Mouse (Mus musculus) frontal cortex, adult (tissue): ENCODE results near the gene Lamb3.

Source experiments
- ATAC-seq: cut with Nextera tagmentation; 2 replicates; pipeline ENCODE4 v1.9.2; 2017; ENCODE audit warnings: mild to moderate bottlenecking, moderate library complexity, mixed read lengths; ENCODE audit not compliant: low TSS enrichment

The Lamb3 gene

DNA sequence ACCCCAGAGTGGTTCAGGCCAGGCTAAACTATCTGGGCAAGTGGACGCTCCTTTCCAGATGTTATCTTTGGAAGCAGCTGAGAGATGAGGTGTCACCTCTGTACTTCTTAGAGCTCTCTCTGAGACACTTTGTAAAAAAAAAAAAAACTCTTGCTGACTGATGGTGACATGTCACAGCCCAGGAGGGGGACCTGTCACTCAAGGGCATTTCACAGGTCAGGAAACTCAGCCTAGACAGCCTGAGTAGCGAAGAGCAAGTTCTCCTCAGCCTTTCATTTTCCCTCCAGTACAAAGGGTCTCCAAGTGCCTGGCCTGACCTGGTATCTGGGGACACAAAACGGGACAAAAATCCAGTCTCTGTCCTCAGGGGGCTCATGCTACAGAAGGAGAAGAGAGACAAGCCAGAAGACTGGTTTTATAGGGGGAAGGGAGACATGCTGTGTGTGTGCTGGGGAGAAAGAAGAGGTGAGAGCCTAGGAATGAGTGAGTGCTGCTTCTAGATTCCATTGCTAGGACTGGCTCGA is 130.3 kb downstream of the Lamb3 start:
- peak; percentile 57 for ATAC-seq

DNA sequence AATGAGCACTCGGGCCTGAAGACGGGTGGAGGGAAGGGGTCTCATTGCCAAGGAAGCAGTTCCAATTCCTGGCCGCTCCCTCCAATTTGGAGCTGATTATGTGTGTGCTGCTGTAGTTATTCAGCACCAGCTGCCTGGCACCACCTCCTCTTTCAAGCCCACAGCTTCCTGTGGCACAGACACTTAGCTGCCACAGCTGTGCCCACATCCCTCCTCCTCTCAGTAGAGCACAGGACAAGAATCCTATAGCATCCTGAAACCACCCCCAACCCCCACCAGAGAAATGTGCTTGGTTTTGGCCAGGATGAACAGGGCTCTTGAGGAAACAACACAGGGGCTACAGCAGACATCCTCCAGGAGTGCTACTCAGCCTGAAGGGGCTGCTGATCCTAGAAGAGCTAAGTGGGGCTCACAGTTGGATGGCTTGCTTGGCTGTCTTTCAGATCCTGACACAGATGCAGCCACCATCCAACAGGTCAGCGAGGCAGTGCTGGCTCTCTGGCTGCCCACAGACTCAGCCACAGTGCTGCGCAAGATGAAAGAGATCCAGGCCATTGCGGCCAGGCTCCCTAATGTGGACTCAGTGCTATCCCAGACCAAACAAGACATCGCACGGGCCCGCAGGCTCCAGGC is 131.0 kb downstream of the Lamb3 start:
- peak; percentile 87 for ATAC-seq

DNA sequence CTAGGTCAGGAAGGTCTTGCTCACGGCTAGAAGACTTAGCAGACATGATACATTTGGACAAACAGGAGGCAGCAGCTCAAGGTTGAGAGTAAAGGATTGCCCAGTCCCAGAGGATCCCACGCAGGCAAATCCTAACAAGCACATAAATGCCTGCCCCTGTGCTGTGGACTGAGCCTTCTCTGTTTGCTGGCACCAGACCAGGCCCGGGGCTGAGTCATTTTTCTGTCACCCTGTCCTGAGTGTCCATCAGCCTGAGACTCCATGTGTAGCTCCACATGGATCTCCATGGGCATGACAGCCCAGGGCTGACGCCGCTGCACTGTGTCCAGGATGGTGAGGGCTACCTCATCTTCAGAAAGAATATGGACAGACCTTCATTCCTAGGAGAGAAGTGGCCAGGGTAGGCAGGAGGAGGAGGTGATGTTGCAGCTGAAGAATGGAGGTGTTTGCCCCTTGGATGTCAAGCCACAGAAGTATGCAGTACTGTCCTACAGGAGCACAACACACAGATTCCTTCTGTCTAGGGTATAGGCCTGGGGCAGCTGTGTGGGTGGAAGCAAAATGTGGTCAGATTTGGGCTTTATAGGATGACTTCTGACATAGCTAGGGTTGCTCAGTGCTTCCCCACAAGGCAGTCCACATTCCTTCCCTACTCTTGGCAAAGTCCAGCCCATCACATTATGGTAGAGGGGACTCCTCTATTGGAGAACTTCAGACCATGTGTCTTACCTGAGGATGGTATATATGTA is 134.9 kb downstream of the Lamb3 start:
- no peak for ATAC-seq

DNA sequence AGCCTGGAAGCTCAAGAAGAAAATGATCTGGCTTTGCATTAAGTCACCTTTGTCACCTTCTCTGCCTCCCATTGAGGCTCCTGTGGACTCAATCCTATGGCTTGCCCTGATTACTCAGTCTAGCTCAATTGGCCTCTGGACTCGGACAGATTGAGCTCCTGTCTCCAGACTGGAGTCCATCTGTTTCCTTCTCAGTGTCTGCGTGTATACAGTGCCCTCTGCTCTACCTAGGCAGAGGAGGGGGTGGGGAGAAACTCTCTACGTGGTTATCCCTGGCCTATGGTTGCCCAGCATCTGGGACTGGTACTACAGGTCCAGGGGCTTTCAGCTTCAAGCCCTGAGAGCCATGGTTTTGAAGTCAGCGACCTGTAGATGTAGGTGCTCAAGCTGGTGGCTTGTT is 136.4 kb downstream of the Lamb3 start:
- ATAC-seq, result no peak

DNA sequence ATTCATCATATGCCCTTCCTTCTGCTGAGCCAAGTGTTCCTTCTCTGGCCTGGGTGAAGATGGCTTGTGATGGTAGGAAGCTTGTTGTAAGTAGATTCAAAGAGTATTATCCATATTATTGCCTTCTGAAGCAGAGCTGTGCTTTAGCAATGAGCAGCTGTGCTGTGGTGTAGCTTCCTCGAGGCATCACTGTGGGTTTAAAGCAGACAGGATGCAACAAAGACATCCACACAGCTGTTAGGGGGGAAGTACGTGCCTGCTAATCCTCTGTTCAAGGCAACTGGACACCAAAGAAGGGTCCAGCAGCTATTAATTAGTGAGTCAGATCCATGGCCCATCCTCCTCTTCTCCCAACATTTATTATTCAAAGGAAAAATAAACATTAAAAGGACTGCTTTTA is 137.5 kb downstream of the Lamb3 start:
- ATAC-seq, result no peak

DNA sequence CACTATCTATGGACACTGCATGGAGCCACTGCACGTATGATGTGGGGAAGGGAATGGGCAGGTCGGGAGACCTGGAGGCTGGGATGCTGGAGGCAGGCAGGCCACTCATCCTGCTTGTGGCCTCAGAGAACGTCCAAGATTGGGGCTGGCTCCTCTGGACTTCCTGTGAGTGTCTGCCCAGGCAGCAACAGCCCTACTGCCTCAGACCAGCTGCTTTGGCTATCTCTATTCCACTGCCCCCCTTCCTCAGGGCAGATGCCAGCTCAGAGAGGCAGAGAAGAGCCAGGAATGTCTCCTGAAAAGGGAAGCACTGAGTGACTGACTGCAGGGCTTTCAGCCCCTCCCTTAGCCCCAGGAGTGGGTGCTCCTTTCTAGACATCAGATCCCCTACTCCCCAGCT is 139.4 kb downstream of the Lamb3 start:
- no peak for ATAC-seq

DNA sequence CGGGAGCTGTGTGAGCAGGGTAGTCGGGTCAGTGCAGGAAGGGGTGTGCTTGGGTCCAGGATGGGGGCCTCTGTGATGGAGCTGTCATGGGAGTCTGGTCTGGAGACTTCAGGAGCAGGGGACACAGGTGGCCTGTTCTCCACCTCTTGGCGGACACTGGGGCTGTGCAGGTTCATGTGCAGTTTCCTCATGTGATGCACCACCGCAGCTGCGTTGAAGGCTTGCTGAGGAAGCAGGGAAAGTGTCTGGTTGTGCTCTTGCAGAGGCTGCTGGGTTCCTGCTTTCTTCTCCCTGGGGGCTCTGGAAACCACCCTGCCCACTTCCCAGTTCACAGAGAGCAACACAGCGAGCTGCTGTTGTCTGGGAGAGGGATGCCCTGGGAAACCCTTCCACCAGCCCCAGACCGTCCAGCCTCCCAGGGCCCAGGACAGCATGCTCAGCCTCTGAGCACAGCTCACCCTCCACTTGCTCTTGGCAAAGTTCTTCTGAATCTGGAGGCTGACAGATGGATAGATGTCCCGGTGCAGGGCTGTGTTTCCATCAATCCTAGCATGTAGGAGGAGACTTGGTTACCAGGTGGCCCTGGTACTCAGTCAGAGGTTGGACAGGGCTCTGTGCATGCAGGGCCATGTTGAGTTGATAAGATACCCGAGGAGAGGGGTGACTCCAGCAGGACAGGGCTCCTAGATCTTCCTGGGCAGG is 140.9 kb downstream of the Lamb3 start:
- no peak for ATAC-seq

DNA sequence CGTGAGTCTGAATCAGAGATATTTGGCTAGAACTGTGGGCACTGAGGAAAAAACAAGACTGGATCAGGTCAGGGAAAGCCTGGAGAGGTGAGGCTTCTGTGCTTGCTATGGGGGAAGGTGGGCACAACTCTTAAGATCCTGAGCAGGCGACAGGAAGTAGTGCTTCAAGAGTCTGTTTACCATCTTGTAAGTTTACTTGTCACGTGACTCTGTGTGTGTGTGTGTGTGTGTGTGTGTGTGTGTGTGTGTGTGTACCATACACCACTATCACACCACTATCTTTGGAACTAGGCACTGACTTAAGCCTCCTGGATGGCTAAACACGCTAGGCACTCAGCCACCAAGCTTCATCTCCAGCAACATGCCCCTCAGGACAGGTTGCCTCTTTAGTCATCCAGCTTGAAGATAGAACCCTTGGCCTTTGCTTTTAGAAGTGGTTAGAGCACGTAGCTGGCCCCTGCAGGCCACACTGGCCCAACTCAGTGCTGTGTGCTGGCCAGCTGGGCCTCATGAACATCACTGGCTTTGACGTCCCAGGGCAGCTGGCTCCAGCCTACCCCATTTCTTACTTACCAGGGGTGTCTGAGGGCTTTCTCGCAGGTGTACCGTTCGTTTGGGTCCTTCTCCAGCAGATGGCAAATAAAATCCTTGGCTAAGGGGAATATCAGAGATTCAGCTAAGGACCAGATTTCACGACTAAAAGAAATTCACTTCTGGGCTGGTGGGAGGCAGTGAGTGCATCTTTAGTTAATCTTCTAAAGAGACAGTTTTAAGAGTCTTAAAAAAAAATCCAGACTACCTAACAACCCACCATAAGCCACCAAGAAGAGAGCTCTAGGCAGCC is 142.4 kb downstream of the Lamb3 start:
- ATAC-seq, result no peak; the same call in 1 of the 2 replicates

DNA sequence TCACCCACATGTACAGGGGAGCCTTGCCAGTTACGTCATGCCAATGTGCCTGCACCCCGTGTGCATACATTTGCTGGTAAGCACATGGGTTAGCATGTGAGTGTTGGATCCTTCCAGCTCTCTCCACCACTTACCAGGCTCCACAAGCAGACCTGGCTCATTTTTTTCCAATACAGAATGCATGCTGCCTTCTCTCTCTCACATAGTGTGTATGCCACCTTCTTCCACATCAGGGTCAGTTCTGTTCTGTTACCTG is 143.0 kb downstream of the Lamb3 start:
- ATAC-seq, result peak; percentile 88

DNA sequence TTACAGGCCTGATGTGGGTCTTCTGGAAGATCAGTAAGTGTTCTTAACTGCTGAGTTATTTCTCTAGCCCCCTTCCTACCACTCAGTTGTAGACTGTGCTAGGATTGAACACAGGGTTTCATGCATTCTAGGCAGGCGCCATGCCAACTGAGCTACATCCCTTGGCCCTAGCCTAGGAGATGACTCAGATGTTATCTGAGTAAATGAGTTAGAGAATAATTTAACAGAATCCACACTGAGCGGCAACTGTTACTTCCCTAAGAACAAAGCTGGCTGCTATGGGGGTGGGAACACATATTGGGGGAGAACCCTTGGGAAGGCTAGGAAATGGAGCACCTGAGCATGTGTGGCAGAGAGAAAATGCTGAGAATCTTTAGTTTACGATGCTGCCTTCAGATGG is 144.1 kb downstream of the Lamb3 start:
- peak; percentile 78 for ATAC-seq

DNA sequence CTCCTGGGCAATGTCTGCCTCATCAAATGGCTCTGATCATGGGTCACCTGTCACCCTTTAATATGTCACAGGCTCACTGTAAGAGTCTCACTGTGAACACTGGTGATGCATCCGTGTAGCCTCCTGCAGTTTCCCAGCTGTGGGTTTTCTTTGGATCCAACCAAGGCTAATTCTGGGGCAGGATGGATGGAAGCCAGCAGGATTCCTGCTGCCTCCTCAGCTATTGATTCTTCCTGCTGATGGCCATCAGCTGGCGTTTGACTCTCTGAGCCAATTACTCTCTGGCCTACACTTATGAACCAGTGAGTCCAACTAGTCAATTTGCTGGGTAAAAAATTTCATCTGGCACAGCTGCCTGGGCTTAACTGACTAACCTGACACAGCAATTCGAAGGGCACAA is 151.7 kb downstream of the Lamb3 start:
- no peak for ATAC-seq

DNA sequence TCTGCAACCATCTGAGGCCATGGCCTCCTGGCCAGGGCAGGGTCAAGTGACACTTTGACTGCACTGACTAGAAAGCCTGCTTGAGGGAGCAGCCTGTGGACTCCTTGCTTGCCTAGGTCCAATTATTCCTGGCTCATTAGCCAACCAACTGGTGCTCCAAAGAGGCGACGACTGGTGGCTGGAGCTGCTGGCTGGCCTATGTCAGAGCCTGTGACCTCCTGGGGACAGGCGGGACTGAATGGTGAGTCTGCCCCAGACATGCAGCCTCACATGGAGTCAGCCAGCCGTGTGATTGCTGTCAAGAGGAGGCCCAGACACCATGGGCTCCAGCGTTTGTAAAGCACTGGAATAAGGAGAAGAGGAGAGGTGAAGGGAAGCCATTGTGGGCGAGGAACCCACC is 153.7 kb downstream of the Lamb3 start:
- ATAC-seq, result no peak

DNA sequence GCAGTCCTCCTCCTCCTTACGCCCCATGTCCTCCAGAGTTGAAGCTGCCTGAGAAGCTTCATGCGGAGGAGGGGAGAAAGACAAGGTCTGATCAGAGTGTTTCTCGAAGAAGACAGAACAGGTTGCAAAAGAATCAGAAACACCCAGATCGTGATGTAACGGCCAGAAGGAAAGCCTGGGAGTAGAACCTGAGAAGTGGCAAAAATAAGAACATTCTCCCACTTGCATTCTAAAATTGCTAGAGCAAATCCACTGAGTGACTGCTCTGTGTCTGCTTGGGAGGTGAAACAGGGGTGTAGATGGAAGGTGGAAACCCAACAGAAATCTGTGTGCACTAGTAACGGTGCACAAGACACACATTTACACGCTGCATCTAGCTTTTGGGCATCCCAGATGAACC is 154.6 kb downstream of the Lamb3 start:
- ATAC-seq, result peak; percentile 42

DNA sequence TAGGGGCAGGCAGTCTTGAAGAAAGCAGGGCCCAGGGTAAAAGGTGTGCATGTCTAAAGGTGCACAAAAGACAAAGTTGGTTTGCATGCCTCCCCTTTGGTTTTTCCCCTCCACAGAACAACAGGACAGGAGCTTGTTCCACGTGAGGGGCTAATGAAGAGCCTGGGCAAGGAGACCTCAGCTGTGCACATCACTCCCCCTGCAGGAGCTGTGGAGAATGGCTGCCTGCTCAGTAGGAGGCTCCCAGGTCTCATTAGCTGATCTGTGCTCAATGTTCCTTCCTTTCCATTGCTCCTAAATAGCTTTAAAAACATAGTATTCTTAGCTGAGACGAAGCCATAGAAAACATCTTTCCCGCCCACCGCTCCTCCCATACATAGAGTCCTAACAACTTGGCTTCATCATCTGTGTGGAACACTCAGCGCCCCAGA is 156.3 kb downstream of the Lamb3 start:
- peak; percentile 51 for ATAC-seq

DNA sequence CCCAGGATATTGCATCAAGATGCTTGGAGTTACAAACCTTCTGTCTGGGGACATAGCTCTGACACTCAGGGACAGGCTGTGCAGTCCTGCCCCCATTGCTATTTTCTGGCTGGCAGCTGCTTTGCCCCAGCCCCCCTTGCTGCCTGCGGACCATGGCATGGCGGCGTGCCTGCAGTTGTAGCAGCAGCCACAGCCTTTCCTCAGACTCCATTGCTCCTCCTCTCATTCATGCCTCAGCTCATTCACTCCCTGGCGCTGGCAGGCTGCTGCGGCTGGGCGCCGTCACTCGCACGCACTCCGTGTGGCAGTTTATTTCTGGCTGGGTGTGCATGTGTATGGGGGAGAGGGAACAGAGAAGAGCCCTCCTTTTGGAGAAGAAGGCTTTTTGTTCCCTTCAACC is 160.6 kb downstream of the Lamb3 start:
- ATAC-seq, result peak; percentile 74

DNA sequence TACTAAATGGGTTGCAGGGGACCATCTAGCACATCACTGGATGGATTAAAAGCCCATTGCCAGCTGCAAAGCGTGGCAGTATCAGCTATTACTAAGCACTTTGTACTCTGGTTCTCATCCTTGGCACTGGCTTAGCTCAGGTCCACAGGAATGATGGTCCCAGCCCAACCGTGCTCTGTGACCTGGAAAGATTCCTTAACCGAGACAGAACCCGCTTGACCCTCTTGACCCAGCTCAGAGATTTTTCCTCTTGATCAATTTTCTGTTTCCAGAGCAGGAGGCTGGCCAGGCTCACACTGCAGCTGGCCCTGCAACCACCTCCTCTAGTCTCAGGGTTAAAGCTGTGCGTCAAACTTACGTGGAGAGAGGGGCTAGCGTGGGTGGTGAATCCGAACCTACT is 161.6 kb downstream of the Lamb3 start:
- no peak for ATAC-seq

DNA sequence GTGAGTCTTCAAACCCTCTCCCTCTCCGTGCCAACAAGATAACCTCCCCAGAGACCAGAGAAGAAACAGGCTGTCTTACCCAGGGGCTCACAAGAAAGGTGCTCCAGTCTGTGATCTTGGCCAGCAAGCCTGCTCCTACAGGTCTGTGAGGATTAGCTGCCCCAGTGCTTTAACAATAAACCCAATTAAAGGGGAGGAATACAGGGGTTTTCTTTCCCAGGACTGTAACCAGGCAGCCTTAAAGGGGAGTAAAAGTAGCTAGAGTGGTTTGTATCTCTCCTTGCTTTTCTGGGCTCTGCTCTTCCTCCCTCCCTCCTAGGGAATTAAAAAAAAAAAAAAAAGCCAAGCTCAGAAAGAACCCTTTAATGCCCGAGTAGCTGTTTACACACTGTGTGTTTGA is 162.6 kb downstream of the Lamb3 start, which contains the start of gene Camk1g:
Gene Camk1g, minus strand, starts transcription at position 203 of the 400 bp plus-strand sequence.
- ATAC-seq, result peak; percentile 86

DNA sequence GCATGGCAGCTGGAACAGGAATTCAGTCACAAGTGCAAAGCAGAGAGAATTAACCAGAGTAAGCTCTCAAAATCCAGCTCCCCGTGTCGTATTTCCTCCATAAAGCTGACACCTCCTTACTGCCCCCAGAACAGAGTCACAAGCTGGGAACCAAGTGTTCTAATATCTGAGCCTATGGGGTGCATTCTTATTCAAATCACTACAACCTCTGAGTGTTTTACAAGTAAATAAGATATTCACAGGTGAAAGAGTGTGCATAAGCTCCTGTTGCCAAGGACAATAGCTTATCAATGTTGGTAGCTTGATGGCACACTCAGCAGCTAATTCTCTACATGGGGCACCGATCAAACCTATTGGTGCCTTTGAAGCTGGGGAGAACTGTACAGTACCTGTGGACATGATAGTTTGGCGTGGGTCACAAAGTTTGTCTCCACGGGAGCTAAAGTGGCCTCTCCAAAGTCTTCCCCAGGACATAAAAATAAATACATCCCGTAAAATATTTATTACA is 166.5 kb downstream of the Lamb3 start:
- no peak for ATAC-seq

DNA sequence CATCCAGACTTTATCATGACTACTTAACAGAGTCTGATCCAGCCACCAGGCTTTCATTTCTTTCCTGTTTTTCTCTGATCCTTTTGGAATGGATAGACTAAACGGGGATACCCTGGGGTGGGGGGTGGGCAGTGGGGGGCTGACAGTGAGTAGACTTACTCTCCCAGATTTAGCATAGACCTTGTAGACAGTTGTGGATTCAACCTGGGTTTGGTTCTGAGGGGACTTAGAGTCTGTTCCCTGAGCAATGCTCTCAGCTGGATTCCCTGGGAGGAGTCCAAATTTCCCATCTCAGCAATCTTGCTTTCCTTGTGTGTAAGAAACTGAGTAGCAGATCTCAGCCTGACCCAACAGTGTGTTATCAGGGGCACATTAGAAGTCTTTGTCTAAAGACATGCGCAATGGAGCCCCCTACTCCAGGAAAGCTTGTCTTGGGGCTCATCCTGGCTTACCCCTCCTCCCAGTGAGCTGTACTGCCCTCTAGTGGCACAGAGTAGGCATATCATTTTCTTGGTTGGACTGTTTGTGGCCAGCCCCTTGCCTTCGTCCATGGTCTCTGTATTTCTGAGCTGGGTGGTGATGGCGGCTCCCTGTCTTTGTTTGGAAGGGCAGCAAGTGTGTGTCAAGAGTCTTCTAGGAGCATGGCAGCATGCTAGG is 169.1 kb downstream of the Lamb3 start:
- peak; percentile 55 for ATAC-seq

DNA sequence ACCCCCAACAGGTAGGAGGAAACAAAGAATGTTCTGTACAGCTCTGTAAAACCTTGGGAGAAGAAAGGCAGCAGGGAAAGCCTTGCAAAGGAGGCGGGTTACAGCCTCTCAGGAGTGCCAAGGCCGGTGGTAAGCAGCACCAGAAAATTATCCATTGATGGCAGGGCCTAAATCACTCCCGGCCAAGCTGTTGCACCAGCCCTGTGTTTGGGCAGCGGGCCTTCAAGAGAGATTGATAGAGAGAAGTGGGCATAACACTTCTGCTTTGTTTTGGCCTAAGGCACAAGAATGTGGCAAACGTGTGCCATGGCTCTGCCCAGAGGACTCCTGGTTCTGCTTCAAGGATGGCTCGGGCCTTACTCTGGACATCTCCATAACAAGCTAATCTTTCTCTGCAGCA is 172.1 kb downstream of the Lamb3 start:
- no peak for ATAC-seq

DNA sequence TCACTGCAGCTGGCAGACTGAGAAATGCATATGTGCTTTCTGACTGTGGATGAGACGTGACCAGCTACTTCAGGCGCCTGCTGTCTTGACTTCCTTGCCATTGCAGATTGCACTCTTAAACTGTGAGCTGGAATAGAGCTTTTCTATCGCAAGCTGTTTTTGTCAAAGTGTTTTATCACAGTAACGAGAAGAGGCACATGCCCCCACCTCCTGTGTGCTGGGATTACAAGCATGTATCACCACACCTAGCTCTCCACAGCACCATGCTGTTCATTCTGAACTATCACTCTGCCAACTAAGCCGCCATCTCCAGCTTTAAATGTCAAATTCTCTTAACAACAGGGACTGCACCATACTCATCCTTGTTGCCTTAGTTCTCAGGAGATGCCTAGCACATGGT is 173.4 kb downstream of the Lamb3 start:
- peak; percentile 10; the same call in 1 of the 2 replicates for ATAC-seq
